Comparison of ENCODE assay signal across 17 mouse cellular contexts in the genomic region with DNA sequence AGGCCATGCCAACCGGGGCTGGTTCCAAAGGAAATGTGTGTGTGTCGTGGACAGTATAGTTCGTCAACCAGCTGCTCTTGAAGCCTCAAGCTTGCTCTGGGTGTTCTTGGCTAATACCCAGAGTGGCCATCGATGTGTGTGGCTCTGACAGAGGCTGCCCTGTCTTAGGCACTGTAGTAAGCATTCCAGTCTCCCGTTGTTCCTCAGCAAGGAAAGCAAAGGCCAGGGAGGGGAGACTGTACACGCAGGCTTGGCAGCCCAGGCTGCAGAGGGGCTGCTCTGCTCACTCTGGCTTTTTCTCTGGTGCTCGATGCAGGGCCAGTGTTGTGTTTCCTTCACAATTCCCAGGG.
DNase-seq lines count a peak whose midpoint lies in the region; ATAC-seq and TF ChIP-seq lines count a peak whose summit lies in the region.
"Had no signal": no experiment of that assay in that cellular context is flagged by ENCODE, and none has a peak within 500 bp of the region (broad histone marks: within the 10 kb centered on the region; RNA-seq: fewer than 3 reads in every experiment).

No protein-coding gene starts in this region.

- peaks cover 52% of the 10 kb centered on the region for H3K4me1 ChIP-seq in hindbrain, embryonic 10.5 days (replicated peaks)
- H3K4me1 ChIP-seq in hindbrain, embryonic 13.5 days (replicated peaks), result peaks cover 39% of the 10 kb centered on the region
- H3K4me1 ChIP-seq in hindbrain, postnatal 0 days (ENCODE audit: insufficient read depth, low read length), result peaks cover 10% of the 10 kb centered on the region; the same call in 1 of the 2 replicates

- H3K9me3 ChIP-seq in hindbrain, embryonic 10.5 days, result no peaks in the 10 kb centered on the region
- no peaks in the 10 kb centered on the region for H3K9me3 ChIP-seq in hindbrain, embryonic 13.5 days
- H3K9me3 ChIP-seq in hindbrain, postnatal 0 days (ENCODE audit: low read length), result no peaks in the 10 kb centered on the region

- no peak overlapping the region for H3K4me2 ChIP-seq in hindbrain, embryonic 13.5 days
- no peak overlapping the region for H3K4me2 ChIP-seq in hindbrain, postnatal 0 days (ENCODE audit: low read depth, low read length)
- H3K4me2 ChIP-seq: heart, embryonic 11.5 days had no signal

- H3K4me3 ChIP-seq in hindbrain, embryonic 10.5 days, result no peak overlapping the region
- H3K4me3 ChIP-seq in hindbrain, embryonic 13.5 days, result no peak overlapping the region
- no peak overlapping the region for H3K4me3 ChIP-seq in hindbrain, postnatal 0 days (ENCODE audit: low read length)
- H3K4me3 ChIP-seq: megakaryocyte, embryonic 14.5 days had no signal

- TF ChIP-seq CTCF in hindbrain, postnatal 0 days (IDR thresholded peaks at IDR 0.05; ENCODE audit: low read depth), result no peak

- 0 out of 2 replicates have a peak overlapping the region, but pooled peaks have one; percentile 6 for H3K27ac ChIP-seq in hindbrain, embryonic 10.5 days
- no peak overlapping the region; the same call in 1 of the 2 replicates for H3K27ac ChIP-seq in hindbrain, embryonic 13.5 days
- no peak overlapping the region for H3K27ac ChIP-seq in hindbrain, postnatal 0 days
- H3K27ac ChIP-seq: liver, embryonic 14.5 days had no signal

- peaks cover 88% of the 10 kb centered on the region for H3K27me3 ChIP-seq in hindbrain, embryonic 10.5 days (ENCODE audit: insufficient read depth, poor library complexity, severe bottlenecking)
- H3K27me3 ChIP-seq in hindbrain, embryonic 13.5 days, result peaks cover 43% of the 10 kb centered on the region
- no peaks in the 10 kb centered on the region for H3K27me3 ChIP-seq in hindbrain, postnatal 0 days (ENCODE audit: insufficient read depth, low read length)

- DNase-seq in hindbrain, embryonic 10.5 days (ENCODE audit: low spot score), result no peak
- DNase-seq in retina, postnatal 1 day, result peak; percentile 60
- DNase-seq in retina, embryonic 14.5 days (ENCODE audit: low spot score), result no peak
- DNase-seq in hindbrain, postnatal 0 days (ENCODE audit: low spot score), result peak; percentile 67
- no peak for DNase-seq in spleen, adult 12 weeks (ENCODE audit: low spot score)
- DNase-seq: adrenal gland, postnatal 10 days; cerebellum, adult 8-10 months; gastrocnemius, postnatal 14 days; heart, postnatal 4 days; kidney, adult 11 months; kidney, postnatal 36 days; thymus, adult 2 months had no signal

- ATAC-seq in hindbrain, embryonic 13.5 days (ENCODE audit: low FRiP score), result no peak
- peak; percentile 65 for ATAC-seq in hindbrain, postnatal 0 days
- ATAC-seq in erythroblast, adult 5-6 weeks (replicated peaks; ENCODE audit: low FRiP score, poor library complexity, severe bottlenecking), result no peak

- no peaks in the 10 kb centered on the region for H3K36me3 ChIP-seq in hindbrain, embryonic 10.5 days
- no peaks in the 10 kb centered on the region for H3K36me3 ChIP-seq in hindbrain, embryonic 13.5 days
- no peaks in the 10 kb centered on the region for H3K36me3 ChIP-seq in hindbrain, postnatal 0 days (ENCODE audit: insufficient read depth, low read length)

- 57% methylated on average over 7 of the region's 7 CpGs for WGBS in hindbrain, embryonic 10.5 days
- 51% methylated on average over 7 of the region's 7 CpGs for WGBS in hindbrain, embryonic 13.5 days
- whole genome bisulfite sequencing in hindbrain, postnatal 0 days, result 24% methylated on average over 7 of the region's 7 CpGs

- no peak overlapping the region; the same call in 1 of the 2 replicates for H3K9ac ChIP-seq in hindbrain, embryonic 13.5 days
- no peak overlapping the region for H3K9ac ChIP-seq in hindbrain, postnatal 0 days (replicated peaks; ENCODE audit: low read length)
- H3K9ac ChIP-seq: liver, embryonic 14.5 days had no signal

Comparison
In these comparisons a context has a peak if more than half of its experiments do, and no peak if none do; other contexts are left out.
1. DNase-seq: peak in retina, postnatal 1 day (single experiment) and hindbrain, postnatal 0 days (single experiment); none in hindbrain, embryonic 10.5 days (single experiment), retina, embryonic 14.5 days (single experiment) and spleen, adult 12 weeks (single experiment).